Mouse (Mus musculus) kidney, adult 18-20 months (tissue): ENCODE measurements around the gene Gm45785.

Experiments used
- DNase-seq: peaks from one replicate; pipeline ENCODE4 v3.0.0; 2021

Gene Gm45785

GRCm38 (mm10) chr7:140828171-140828881 is 27.8 kb downstream of the Gm45785 start:
- DNase-seq, result peak; percentile 71

GRCm38 (mm10) chr7:140822731-140823130 is 33.4 kb downstream of the Gm45785 start:
- no peak for DNase-seq

- peak; percentile 52 for DNase-seq
Measured at GRCm38 (mm10) chr7:140821653-140822329, 34.3 kb downstream of the Gm45785 start, which contains the start of gene Zfp941. TSS of gene Zfp941 (minus strand) at chr7:140822178.

GRCm38 (mm10) chr7:140821305-140821652 is 34.9 kb downstream of the Gm45785 start:
- DNase-seq, result no peak

GRCm38 (mm10) chr7:140820173-140820572 is 36.0 kb downstream of the Gm45785 start:
- no peak for DNase-seq

GRCm38 (mm10) chr7:140812850-140813249 is 43.3 kb downstream of the Gm45785 start:
- no peak for DNase-seq

GRCm38 (mm10) chr7:140811714-140812113 is 44.4 kb downstream of the Gm45785 start:
- no peak for DNase-seq

GRCm38 (mm10) chr7:140810496-140810895 is 45.6 kb downstream of the Gm45785 start:
- DNase-seq, result no peak

GRCm38 (mm10) chr7:140805704-140806103 is 50.4 kb downstream of the Gm45785 start:
- peak; percentile 74 for DNase-seq

GRCm38 (mm10) chr7:140802629-140803028 is 53.5 kb downstream of the Gm45785 start:
- peak; percentile 72 for DNase-seq

- DNase-seq, result no peak
Measured at GRCm38 (mm10) chr7:140798212-140798611, 57.9 kb downstream of the Gm45785 start.

GRCm38 (mm10) chr7:140797619-140798018 is 58.5 kb downstream of the Gm45785 start:
- no peak for DNase-seq

GRCm38 (mm10) chr7:140793541-140793940 is 62.6 kb downstream of the Gm45785 start:
- DNase-seq, result no peak

GRCm38 (mm10) chr7:140788053-140788435 is 68.1 kb downstream of the Gm45785 start:
- DNase-seq, result no peak

GRCm38 (mm10) chr7:140787406-140788052 is 68.6 kb downstream of the Gm45785 start, which contains the start of gene Syce1:
TSS of gene Syce1 (minus strand) at chr7:140787852.
- DNase-seq, result no peak

GRCm38 (mm10) chr7:140780548-140780947 is 75.6 kb downstream of the Gm45785 start:
- no peak for DNase-seq
